Mouse (Mus musculus) liver, embryonic 16.5 days (tissue): ENCODE measurements around the gene Dnali1. TPM values are rescaled to one million over a fixed set of nuclear protein-coding genes. Genes with fewer than 3 reads are reported as not detected.
A peak's percentile ranks its signal among the peaks of the same experiment; 100 is the strongest.

ENCODE experiments used
- ATAC-seq: fragments of 200-750 bp; cut with Nextera tagmentation; 2 replicates; pipeline ENCODE4 v1.8.0; 2017; ENCODE audit warnings: low read depth, mild to moderate bottlenecking, moderate number of reproducible peaks, moderate library complexity
- H3K27ac ChIP-seq: fragments of 300-500 bp; sonication (generic); 2 replicates; pipeline ENCODE4 v1.5.1; 2014; ENCODE audit warnings: mild to moderate bottlenecking, low read length
- H3K27me3 ChIP-seq: fragments of 300-500 bp; sonication (generic); 2 replicates; pipeline ENCODE4 v1.6.1; 2014; ENCODE audit warnings: low read depth, low read length, mixed read lengths; ENCODE audit not compliant: control insufficient read depth, insufficient read depth
- H3K36me3 ChIP-seq: fragments of 300-500 bp; sonication (generic); 2 replicates; pipeline ENCODE4 v1.6.1; 2014; ENCODE audit warnings: mild to moderate bottlenecking; ENCODE audit not compliant: control insufficient read depth, insufficient read depth
- H3K4me1 ChIP-seq: fragments of 300-500 bp; sonication (generic); 2 replicates; pipeline ENCODE4 v1.6.1; 2014; ENCODE audit warnings: low read depth, low read length, mixed read lengths; ENCODE audit not compliant: control insufficient read depth
- H3K4me2 ChIP-seq: fragments of 300-500 bp; sonication (generic); 2 replicates; pipeline ENCODE4 v1.6.1; 2014; ENCODE audit warnings: low read depth, low read length, mixed read lengths
- H3K4me3 ChIP-seq: fragments of 300-500 bp; sonication (generic); 2 replicates; pipeline ENCODE4 v1.5.1; 2014; ENCODE audit warnings: low read depth, mild to moderate bottlenecking, low read length
- H3K9ac ChIP-seq: fragments of 300-500 bp; sonication (generic); 2 replicates; pipeline ENCODE4 v1.6.1; 2014; ENCODE audit warnings: low read depth, low read length
- H3K9me3 ChIP-seq: fragments of 300-500 bp; sonication (generic); replicated peaks from 2 replicates; pipeline ENCODE4 v1.6.1; 2016; ENCODE audit warnings: low read length; ENCODE audit not compliant: control insufficient read depth
- WGBS: fragments of 180-500 bp; shearing (Covaris S2); extraction: QIAGEN DNeasy Blood & Tissue Kit; methylation state at CpG from one replicate; pipeline ENCODE4 v1.1.7; 2014; ENCODE audit not compliant: insufficient replicate concordance; 5-methylcytosine and 5-hydroxymethylcytosine counted together
- polyA plus RNA-seq: library from polyadenylated mRNA; unstranded; fragments of >200 nt; fragmentation: Nextera tagmentation; extraction: Ambion mirVana; gene quantifications from 2 replicates; pipeline ENCODE4 v1.2.1, GENCODE M21; 2015

Gene Dnali1
- polyA plus RNA-seq, 1 experiment from 2014 or later = not detected

GRCm38 (mm10) chr4:125057273-125057672 is 8.2 kb downstream of the Dnali1 start:
- no peak for ATAC-seq
- Histone ChIP-seq H3K27me3 (no peaks in the 10 kb centered on the region), H3K4me3 (no peak overlapping the region), H3K4me2 (no peak overlapping the region), H3K9me3 (no peaks in the 10 kb centered on the region), H3K9ac (no peak overlapping the region), H3K36me3 (peaks cover 23% of the 10 kb centered on the region), H3K4me1 (peaks cover 7% of the 10 kb centered on the region), H3K27ac (no peak overlapping the region)
- 22% methylated on average over 3 of the region's 3 CpGs for WGBS

GRCm38 (mm10) chr4:125056476-125056875 is 9.0 kb downstream of the Dnali1 start:
- Histone ChIP-seq H3K4me1 (peaks cover 7% of the 10 kb centered on the region), H3K4me3 (no peak overlapping the region), H3K36me3 (peaks cover 26% of the 10 kb centered on the region), H3K27me3 (no peaks in the 10 kb centered on the region), H3K4me2 (no peak overlapping the region), H3K27ac (no peak overlapping the region), H3K9ac (no peak overlapping the region), H3K9me3 (no peaks in the 10 kb centered on the region)
- WGBS = 82% methylated on average over 4 of the region's 4 CpGs
- ATAC-seq = no peak

GRCm38 (mm10) chr4:125055385-125055784 is 10.1 kb downstream of the Dnali1 start:
- Histone ChIP-seq H3K4me3 (no peak overlapping the region), H3K9ac (no peak overlapping the region), H3K27me3 (no peaks in the 10 kb centered on the region), H3K4me2 (no peak overlapping the region), H3K27ac (peak overlapping the region; percentile 12; the same call in 1 of the 2 replicates), H3K4me1 (peaks cover 7% of the 10 kb centered on the region), H3K9me3 (no peaks in the 10 kb centered on the region), H3K36me3 (peaks cover 28% of the 10 kb centered on the region)
- WGBS = 66% methylated on average over 9 of the region's 9 CpGs
- peak; percentile 39; the same call in 1 of the 2 replicates for ATAC-seq

- no peak for ATAC-seq
- 74% methylated on average over 7 of the region's 7 CpGs for WGBS
- peaks cover 54% of the 10 kb centered on the region for H3K36me3 ChIP-seq
- no peaks in the 10 kb centered on the region for H3K9me3 ChIP-seq
- H3K27ac ChIP-seq = no peak overlapping the region
- no peak overlapping the region for H3K9ac ChIP-seq
- H3K27me3 ChIP-seq = no peaks in the 10 kb centered on the region
- no peak overlapping the region for H3K4me2 ChIP-seq
- peaks cover 5% of the 10 kb centered on the region for H3K4me1 ChIP-seq
- H3K4me3 ChIP-seq = no peak overlapping the region
Measured at GRCm38 (mm10) chr4:125044454-125044853, 21.0 kb downstream of the Dnali1 start.

GRCm38 (mm10) chr4:125034341-125034740 is 31.2 kb downstream of the Dnali1 start:
- H3K27ac ChIP-seq = no peak overlapping the region
- WGBS = 88% methylated on average over 4 of the region's 4 CpGs
- H3K9me3 ChIP-seq = no peaks in the 10 kb centered on the region
- H3K27me3 ChIP-seq = no peaks in the 10 kb centered on the region
- no peak overlapping the region for H3K4me2 ChIP-seq
- H3K4me1 ChIP-seq = peaks cover 34% of the 10 kb centered on the region
- ATAC-seq = no peak
- H3K9ac ChIP-seq = no peak overlapping the region
- peaks cover 9% of the 10 kb centered on the region for H3K36me3 ChIP-seq
- H3K4me3 ChIP-seq = no peak overlapping the region

GRCm38 (mm10) chr4:125029891-125030614 is 35.5 kb downstream of the Dnali1 start:
- peak; percentile 100 for ATAC-seq
- WGBS = under 1% methylated on average over 50 of the region's 50 CpGs
- peak overlapping the region; percentile 88 for H3K4me3 ChIP-seq

GRCm38 (mm10) chr4:125020780-125021538 is 44.5 kb downstream of the Dnali1 start:
- 23% methylated on average over 11 of the region's 11 CpGs for WGBS
- Histone ChIP-seq H3K36me3 (no peaks in the 10 kb centered on the region), H3K4me2 (no peak overlapping the region), H3K9ac (no peak overlapping the region), H3K9me3 (no peaks in the 10 kb centered on the region), H3K27ac (no peak overlapping the region), H3K4me1 (no peaks in the 10 kb centered on the region), H3K4me3 (no peak overlapping the region), H3K27me3 (no peaks in the 10 kb centered on the region)
- ATAC-seq = no peak

More at GRCm38 (mm10) chr4:125029891-125030614, 35.5 kb downstream of the Dnali1 start:
- Histone ChIP-seq H3K9ac (peak overlapping the region; percentile 84), H3K27ac (peak overlapping the region; percentile 60), H3K27me3 (peaks cover 2% of the 10 kb centered on the region; the same call in 1 of the 2 replicates), H3K4me2 (peak overlapping the region; percentile 90), H3K36me3 (peaks cover 4% of the 10 kb centered on the region), H3K4me1 (peaks cover 12% of the 10 kb centered on the region), H3K9me3 (no peaks in the 10 kb centered on the region)

- Histone ChIP-seq H3K36me3 (no peaks in the 10 kb centered on the region), H3K27me3 (no peaks in the 10 kb centered on the region), H3K4me3 (no peak overlapping the region), H3K9ac (no peak overlapping the region), H3K4me1 (no peaks in the 10 kb centered on the region), H3K9me3 (no peaks in the 10 kb centered on the region), H3K4me2 (no peak overlapping the region), H3K27ac (no peak overlapping the region)
- ATAC-seq = no peak
- 68% methylated on average over 11 of the region's 11 CpGs for WGBS
Measured at GRCm38 (mm10) chr4:125017431-125017830, 48.1 kb downstream of the Dnali1 start.
